Mouse (Mus musculus) lung, embryonic 15.5 days (tissue): ENCODE measurements around the gene Sox5. TPM values are rescaled to one million over a fixed set of nuclear protein-coding genes. Genes with fewer than 3 reads are reported as not detected.

Source experiments
- ATAC-seq: fragments of 200-750 bp; cut with Nextera tagmentation; 2 replicates; pipeline ENCODE4 v1.8.0; 2017; ENCODE audit warnings: moderate number of reproducible peaks, borderline replicate concordance; ENCODE audit not compliant: low FRiP score, low TSS enrichment; ENCODE audit errors: extremely low read depth
- H3K27ac ChIP-seq: fragments of 300-500 bp; sonication (generic); 2 replicates; pipeline ENCODE4 v1.5.1; 2015; ENCODE audit warnings: moderate library complexity, mild to moderate bottlenecking, inconsistent platforms
- H3K27me3 ChIP-seq: fragments of 300-500 bp; sonication (generic); 2 replicates; pipeline ENCODE4 v1.6.1; 2015; ENCODE audit warnings: inconsistent platforms
- H3K36me3 ChIP-seq: fragments of 300-500 bp; sonication (generic); 2 replicates; pipeline ENCODE4 v1.6.1; 2015; ENCODE audit warnings: inconsistent platforms
- H3K4me1 ChIP-seq: fragments of 300-500 bp; sonication (generic); 2 replicates; pipeline ENCODE4 v1.6.1; 2015; ENCODE audit warnings: inconsistent platforms
- H3K4me2 ChIP-seq: fragments of 300-500 bp; sonication (generic); 2 replicates; pipeline ENCODE4 v1.6.1; 2015; ENCODE audit warnings: inconsistent platforms, mild to moderate bottlenecking, moderate library complexity
- H3K4me3 ChIP-seq: fragments of 300-500 bp; sonication (generic); 2 replicates; pipeline ENCODE4 v1.5.1; 2015; ENCODE audit warnings: mild to moderate bottlenecking, inconsistent platforms
- H3K9ac ChIP-seq: fragments of 300-500 bp; sonication (generic); 2 replicates; pipeline ENCODE4 v1.6.1; 2015; ENCODE audit warnings: inconsistent platforms
- H3K9me3 ChIP-seq: fragments of 300-500 bp; sonication (generic); 2 replicates; pipeline ENCODE4 v1.6.1; 2016; ENCODE audit warnings: inconsistent platforms
- WGBS: fragments of 180-500 bp; shearing (Covaris S2); methylation state at CpG from one replicate; pipeline ENCODE4 v1.1.7; 2015; 5-methylcytosine and 5-hydroxymethylcytosine counted together
- polyA plus RNA-seq: library from polyadenylated mRNA; unstranded; fragments of >200 nt; fragmentation: Nextera tagmentation; extraction: Ambion mirVana; gene quantifications from 2 replicates; pipeline ENCODE4 v1.2.1, GENCODE M21; 2015

The Sox5 gene
- polyA plus RNA-seq, 1 experiment from 2014 or later: 23.7 TPM

DNA sequence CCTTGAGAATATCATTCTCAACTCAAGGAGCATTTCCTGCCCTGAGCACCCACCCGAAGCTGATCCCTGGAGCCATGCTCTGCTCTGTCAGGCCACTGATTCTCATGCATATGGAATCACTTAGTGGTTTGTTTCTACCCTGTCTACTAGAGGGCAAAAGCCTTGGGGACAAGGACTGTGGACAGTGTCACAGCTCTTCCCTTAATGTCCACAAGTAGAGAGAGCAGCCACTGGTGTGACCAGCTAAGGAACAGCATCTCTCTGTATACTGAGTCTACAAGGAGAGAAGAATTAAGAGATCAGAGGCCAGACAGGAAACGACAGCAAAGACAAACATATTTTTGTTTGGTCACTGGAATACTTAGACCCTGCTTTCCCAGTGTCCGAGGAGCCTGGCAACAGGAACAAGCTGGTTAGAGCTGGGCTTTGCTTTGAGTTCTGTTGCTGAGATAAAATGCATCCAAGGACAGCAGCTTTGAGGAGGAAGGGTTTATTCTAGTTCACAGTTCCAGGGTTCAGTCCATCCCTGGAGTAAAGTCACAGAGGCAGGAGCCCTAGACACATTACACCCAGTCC is 40.6 kb downstream of the Sox5 start:
- ATAC-seq: peak; percentile 53
- H3K4me2 ChIP-seq: no peak overlapping the region
- H3K27me3 ChIP-seq: no peaks in the 10 kb centered on the region
- no peaks in the 10 kb centered on the region for H3K9me3 ChIP-seq
- peaks cover 24% of the 10 kb centered on the region for H3K4me1 ChIP-seq
- H3K9ac ChIP-seq: no peak overlapping the region
- no peak overlapping the region for H3K27ac ChIP-seq
- H3K4me3 ChIP-seq: no peak overlapping the region
- H3K36me3 ChIP-seq: no peaks in the 10 kb centered on the region
- 23% methylated on average over 3 of the region's 3 CpGs for WGBS

GRCm38 (mm10) chr6:144740343-144740742 is 41.4 kb downstream of the Sox5 start:
- H3K4me3 ChIP-seq: no peak overlapping the region
- no peak overlapping the region for H3K4me2 ChIP-seq
- WGBS: 93% methylated on average over 3 of the region's 3 CpGs
- H3K9ac ChIP-seq: no peak overlapping the region
- H3K4me1 ChIP-seq: peaks cover 24% of the 10 kb centered on the region
- H3K36me3 ChIP-seq: no peaks in the 10 kb centered on the region
- no peak for ATAC-seq
- no peaks in the 10 kb centered on the region for H3K27me3 ChIP-seq
- no peaks in the 10 kb centered on the region for H3K9me3 ChIP-seq
- no peak overlapping the region for H3K27ac ChIP-seq

DNA sequence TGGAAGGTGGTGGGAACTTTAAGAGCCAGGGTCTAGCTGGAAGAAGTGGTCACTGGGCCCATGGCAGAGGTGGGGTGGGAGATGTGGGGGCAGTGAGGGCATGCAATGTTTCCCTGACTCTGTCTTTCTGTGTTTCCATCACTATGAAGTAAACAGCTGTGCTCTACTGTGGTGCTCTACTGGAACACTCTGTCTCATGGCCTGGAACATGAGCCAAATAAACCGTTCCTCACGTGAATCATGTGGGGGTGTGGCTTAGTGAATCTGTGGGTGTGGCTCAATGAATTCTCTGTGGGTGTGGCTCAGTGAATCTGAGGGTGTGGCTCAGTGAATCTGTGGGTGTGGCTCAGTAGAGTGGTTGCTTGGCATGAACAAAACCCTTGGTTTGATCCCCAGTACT is 42.0 kb downstream of the Sox5 start:
- Histone ChIP-seq H3K4me3 (no peak overlapping the region), H3K4me1 (peaks cover 24% of the 10 kb centered on the region), H3K4me2 (no peak overlapping the region), H3K36me3 (no peaks in the 10 kb centered on the region), H3K9me3 (no peaks in the 10 kb centered on the region), H3K9ac (no peak overlapping the region), H3K27me3 (no peaks in the 10 kb centered on the region), H3K27ac (no peak overlapping the region)
- 74% methylated on average over 2 of the region's 2 CpGs for WGBS
- ATAC-seq: no peak

- Histone ChIP-seq H3K9me3 (no peaks in the 10 kb centered on the region), H3K4me2 (no peak overlapping the region), H3K9ac (no peak overlapping the region), H3K36me3 (no peaks in the 10 kb centered on the region), H3K4me3 (no peak overlapping the region), H3K27me3 (no peaks in the 10 kb centered on the region), H3K27ac (no peak overlapping the region), H3K4me1 (peaks cover 16% of the 10 kb centered on the region; the same call in 1 of the 2 replicates)
- WGBS: 82% methylated on average over 5 of the region's 5 CpGs
- no peak for ATAC-seq
Measured at GRCm38 (mm10) chr6:144737786-144738185, 44.0 kb downstream of the Sox5 start.

DNA sequence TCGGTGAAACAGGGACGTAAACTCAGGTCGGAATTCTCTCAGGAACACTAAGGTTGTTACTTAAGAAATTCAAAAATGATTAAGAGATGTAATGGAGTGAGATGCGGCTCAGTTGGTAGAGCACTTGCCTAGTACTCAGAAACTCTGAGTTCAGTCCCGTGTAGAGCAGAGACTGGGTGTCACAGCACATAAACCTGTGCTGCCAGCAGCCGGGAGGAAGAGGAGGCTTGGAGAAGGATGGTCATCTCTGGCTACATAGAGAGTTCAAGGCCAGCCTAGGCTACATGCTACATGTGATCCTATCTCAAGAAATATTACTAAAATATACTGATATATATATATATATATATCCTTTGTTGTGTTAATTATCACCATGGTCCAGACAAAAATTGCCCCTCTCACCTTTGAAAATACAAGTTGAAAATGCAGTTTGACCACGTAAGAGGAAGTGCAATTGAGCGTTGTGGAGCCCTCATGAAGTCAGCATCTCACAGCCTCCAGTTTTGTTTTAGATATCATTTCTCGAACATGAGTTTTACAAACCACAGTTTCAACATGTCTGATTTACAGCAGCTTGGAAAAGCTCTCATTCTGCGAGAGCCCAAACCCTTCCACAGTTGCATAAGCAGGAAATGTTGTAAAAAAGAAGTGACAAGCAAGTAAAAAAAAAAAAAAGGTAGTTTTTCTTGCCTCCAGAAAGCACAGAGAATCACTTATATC is 50.4 kb downstream of the Sox5 start:
- Histone ChIP-seq H3K9ac (no peak overlapping the region), H3K4me1 (no peaks in the 10 kb centered on the region), H3K27me3 (no peaks in the 10 kb centered on the region), H3K27ac (no peak overlapping the region), H3K36me3 (no peaks in the 10 kb centered on the region), H3K4me3 (no peak overlapping the region), H3K4me2 (no peak overlapping the region), H3K9me3 (no peaks in the 10 kb centered on the region)
- no peak for ATAC-seq
- 86% methylated on average over 10 of the region's 10 CpGs for WGBS

DNA sequence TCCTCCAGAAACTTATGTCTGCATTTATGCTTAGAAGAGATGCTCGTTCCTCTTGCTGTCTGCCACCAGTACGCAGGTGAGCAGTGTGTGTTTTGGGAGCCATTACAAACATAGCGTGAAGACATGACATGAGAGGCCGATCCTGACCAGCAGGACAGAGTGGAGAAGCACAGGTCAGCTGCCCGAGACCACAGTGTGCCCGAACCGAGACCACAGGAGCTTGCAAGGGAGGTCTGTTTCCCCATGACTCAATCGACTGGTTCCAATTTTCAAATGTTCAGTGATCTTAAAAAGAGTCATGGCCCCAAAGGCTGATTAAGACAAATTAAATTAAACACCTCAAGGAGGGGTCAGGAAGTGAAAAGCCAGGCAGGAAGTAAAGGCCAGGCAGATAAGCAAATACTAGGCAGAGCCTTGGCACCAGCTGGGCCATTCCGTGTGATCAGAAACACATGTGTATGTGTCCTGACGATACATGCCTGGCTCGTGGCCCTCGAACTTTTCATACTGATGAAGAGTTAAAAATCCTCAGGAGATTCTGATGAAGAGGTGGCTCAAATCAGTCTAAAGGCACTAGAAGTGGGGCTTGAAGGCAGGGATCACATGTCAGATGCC is 58.1 kb downstream of the Sox5 start:
- Histone ChIP-seq H3K27ac (no peak overlapping the region), H3K9ac (no peak overlapping the region), H3K4me3 (no peak overlapping the region), H3K4me2 (no peak overlapping the region), H3K36me3 (no peaks in the 10 kb centered on the region), H3K27me3 (no peaks in the 10 kb centered on the region), H3K9me3 (no peaks in the 10 kb centered on the region), H3K4me1 (peaks cover 5% of the 10 kb centered on the region; the same call in 1 of the 2 replicates)
- ATAC-seq: no peak
- WGBS: 62% methylated on average over 12 of the region's 12 CpGs

DNA sequence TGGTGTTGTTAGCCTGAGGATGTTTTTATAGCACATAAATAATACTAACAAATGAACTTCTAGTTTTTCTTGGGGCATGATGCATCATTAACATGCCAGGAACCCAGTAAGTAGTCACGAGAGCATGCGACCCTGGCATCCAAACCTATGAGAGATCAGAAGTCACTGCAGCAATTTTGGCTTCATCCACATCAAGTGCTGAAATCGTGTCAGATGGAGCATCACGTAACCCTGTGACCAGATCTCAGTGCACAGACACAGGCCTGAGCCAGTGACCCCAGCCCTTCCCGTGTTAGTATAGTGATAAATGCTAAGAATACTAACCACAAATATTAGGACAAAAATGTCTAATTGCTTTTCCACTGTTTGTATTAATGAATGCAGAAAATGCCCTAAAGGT is 58.8 kb downstream of the Sox5 start:
- Histone ChIP-seq H3K4me2 (no peak overlapping the region), H3K27me3 (no peaks in the 10 kb centered on the region), H3K4me3 (no peak overlapping the region), H3K9ac (no peak overlapping the region), H3K9me3 (no peaks in the 10 kb centered on the region), H3K4me1 (peaks cover 5% of the 10 kb centered on the region; the same call in 1 of the 2 replicates), H3K36me3 (no peaks in the 10 kb centered on the region), H3K27ac (no peak overlapping the region)
- no peak for ATAC-seq
- WGBS: 81% methylated on average over 5 of the region's 5 CpGs

DNA sequence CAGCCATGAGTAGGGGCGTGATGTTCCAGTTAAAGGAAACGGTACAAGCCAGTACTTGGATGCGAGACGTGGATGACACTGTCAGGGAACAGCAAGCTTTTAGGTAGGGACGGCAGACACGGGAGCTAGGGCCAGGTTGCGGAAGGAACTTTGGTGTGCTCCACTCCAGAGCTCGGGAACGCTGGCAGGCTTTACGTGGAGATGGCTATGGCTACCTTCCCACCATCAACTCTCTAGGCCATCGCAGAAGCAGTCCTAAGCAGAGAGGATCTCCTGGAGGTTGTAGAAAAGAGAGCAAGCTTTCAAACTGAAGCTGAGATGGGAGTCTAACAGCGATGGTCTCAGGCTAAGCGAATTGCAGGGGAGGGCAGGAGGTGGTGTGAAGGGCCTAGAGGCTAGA is 60.9 kb downstream of the Sox5 start:
- Histone ChIP-seq H3K4me1 (peaks cover 5% of the 10 kb centered on the region; the same call in 1 of the 2 replicates), H3K27ac (no peak overlapping the region), H3K9ac (no peak overlapping the region), H3K4me3 (no peak overlapping the region), H3K9me3 (no peaks in the 10 kb centered on the region), H3K4me2 (no peak overlapping the region), H3K27me3 (no peaks in the 10 kb centered on the region), H3K36me3 (no peaks in the 10 kb centered on the region)
- WGBS: 95% methylated on average over 13 of the region's 13 CpGs
- no peak for ATAC-seq

DNA sequence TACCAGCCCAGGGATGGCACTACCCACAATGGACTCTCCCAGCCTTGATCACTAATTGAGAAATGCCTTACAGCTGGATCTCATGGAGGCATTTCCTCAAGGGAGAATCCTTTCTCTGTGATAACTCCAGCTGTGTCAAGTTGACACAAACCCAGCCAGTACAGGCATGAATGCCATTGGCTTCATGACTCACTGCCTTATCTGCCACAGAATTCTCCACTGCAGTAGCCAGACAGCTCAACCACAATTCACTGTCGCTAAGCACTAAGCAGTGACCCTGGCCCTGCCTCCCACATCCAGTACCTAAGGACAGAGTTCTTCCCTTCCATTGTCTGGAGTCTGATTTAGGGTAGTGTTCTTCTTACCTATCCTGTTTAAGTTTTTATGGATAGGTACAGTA is 65.4 kb downstream of the Sox5 start:
- Histone ChIP-seq H3K4me3 (no peak overlapping the region), H3K27ac (no peak overlapping the region), H3K9ac (no peak overlapping the region), H3K4me2 (no peak overlapping the region), H3K27me3 (no peaks in the 10 kb centered on the region), H3K36me3 (no peaks in the 10 kb centered on the region), H3K4me1 (peaks cover 10% of the 10 kb centered on the region), H3K9me3 (no peaks in the 10 kb centered on the region)
- 53% methylated on average over 1 of the region's 1 CpGs for WGBS
- no peak for ATAC-seq

- WGBS: 28% methylated on average over 9 of the region's 9 CpGs
- H3K9me3 ChIP-seq: no peaks in the 10 kb centered on the region
- no peaks in the 10 kb centered on the region for H3K27me3 ChIP-seq
- H3K9ac ChIP-seq: no peak overlapping the region
- peaks cover 16% of the 10 kb centered on the region for H3K4me1 ChIP-seq
- peak overlapping the region; percentile 5 for H3K4me3 ChIP-seq
- H3K27ac ChIP-seq: peak overlapping the region; percentile 79
- peak; percentile 94 for ATAC-seq
- peak overlapping the region; percentile 44 for H3K4me2 ChIP-seq
- no peaks in the 10 kb centered on the region for H3K36me3 ChIP-seq
Measured at GRCm38 (mm10) chr6:144711841-144712240, 69.9 kb downstream of the Sox5 start.

GRCm38 (mm10) chr6:144710816-144711215 is 71.0 kb downstream of the Sox5 start:
- 14% methylated on average over 5 of the region's 5 CpGs for WGBS
- Histone ChIP-seq H3K9ac (no peak overlapping the region), H3K36me3 (no peaks in the 10 kb centered on the region), H3K4me1 (peaks cover 16% of the 10 kb centered on the region), H3K27ac (peak overlapping the region; percentile 79), H3K27me3 (no peaks in the 10 kb centered on the region), H3K4me2 (peak overlapping the region; percentile 44), H3K9me3 (no peaks in the 10 kb centered on the region), H3K4me3 (no peak overlapping the region)
- peak; percentile 55; the same call in 1 of the 2 replicates for ATAC-seq

DNA sequence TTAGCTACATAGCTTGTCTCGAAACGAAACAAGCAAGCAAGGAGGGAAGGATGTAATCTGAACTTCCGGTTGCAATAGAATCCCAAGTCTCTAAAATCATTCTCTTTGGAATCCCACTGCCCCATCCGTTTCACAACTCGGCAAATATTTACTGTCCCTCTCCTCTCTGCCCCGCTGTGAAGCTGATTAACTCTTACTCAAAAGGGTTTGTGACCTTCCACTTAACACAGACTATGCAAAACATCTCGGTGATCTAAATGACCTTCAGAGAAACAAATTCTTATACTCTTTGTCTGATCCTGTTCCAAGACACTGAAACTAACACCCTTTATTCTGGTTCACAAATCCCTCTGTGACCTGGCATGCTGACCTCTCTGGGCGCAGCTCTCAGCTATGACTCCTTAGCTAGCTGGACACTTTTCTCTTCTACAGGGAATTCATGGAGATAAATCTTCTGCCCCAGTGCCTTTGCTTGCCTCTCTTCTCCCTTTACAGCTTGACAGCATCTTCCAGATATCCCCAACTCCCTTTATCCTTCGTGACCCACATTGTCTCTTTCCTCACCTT is 72.1 kb downstream of the Sox5 start:
- Histone ChIP-seq H3K27ac (no peak overlapping the region), H3K9ac (no peak overlapping the region), H3K4me3 (no peak overlapping the region), H3K4me2 (no peak overlapping the region), H3K27me3 (no peaks in the 10 kb centered on the region), H3K36me3 (no peaks in the 10 kb centered on the region), H3K9me3 (no peaks in the 10 kb centered on the region), H3K4me1 (peaks cover 16% of the 10 kb centered on the region)
- no peak for ATAC-seq
- 47% methylated on average over 9 of the region's 9 CpGs for WGBS
